Mouse (Mus musculus) forebrain, embryonic 16.5 days (tissue): Measurements from ENCODE around the gene Atf4. TPM values are rescaled to one million over a fixed set of nuclear protein-coding genes. Genes with fewer than 3 reads are reported as not detected.

Experiments used
- ATAC-seq: fragments of 200-750 bp; cut with Nextera tagmentation; 2 replicates; pipeline ENCODE4 v1.8.0; 2017; ENCODE audit warnings: mild to moderate bottlenecking, moderate library complexity
- H3K27ac ChIP-seq: fragments of 300-500 bp; sonication (generic); 2 replicates; pipeline ENCODE4 v1.5.1; 2014; ENCODE audit warnings: low read length, control low read depth
- H3K27me3 ChIP-seq: fragments of 300-500 bp; sonication (generic); replicated peaks from 2 replicates; pipeline ENCODE4 v1.6.1; 2014; ENCODE audit warnings: low read length; ENCODE audit not compliant: control insufficient read depth, insufficient read depth
- H3K36me3 ChIP-seq: fragments of 300-500 bp; sonication (generic); 2 replicates; pipeline ENCODE4 v1.6.1; 2014; ENCODE audit not compliant: control insufficient read depth, insufficient read depth
- H3K4me1 ChIP-seq: fragments of 300-500 bp; sonication (generic); replicated peaks from 2 replicates; pipeline ENCODE4 v1.6.1; 2014; ENCODE audit warnings: low read length; ENCODE audit not compliant: control insufficient read depth, insufficient read depth
- H3K4me2 ChIP-seq: fragments of 300-500 bp; sonication (generic); 2 replicates; pipeline ENCODE4 v1.6.1; 2014; ENCODE audit warnings: mild to moderate bottlenecking, low read length, control low read depth
- H3K4me3 ChIP-seq: fragments of 300-500 bp; sonication (generic); replicated peaks from 2 replicates; pipeline ENCODE4 v1.5.1; 2014; ENCODE audit warnings: mild to moderate bottlenecking, low read length, control low read depth
- H3K9ac ChIP-seq: fragments of 300-500 bp; sonication (generic); replicated peaks from 2 replicates; pipeline ENCODE4 v1.6.1; 2014; ENCODE audit warnings: low read depth, low read length, control low read depth
- H3K9me3 ChIP-seq: fragments of 300-500 bp; sonication (generic); 2 replicates; pipeline ENCODE4 v1.6.1; 2016; ENCODE audit warnings: low read length; ENCODE audit not compliant: control insufficient read depth
- WGBS: fragments of 180-500 bp; shearing (Covaris S2); extraction: QIAGEN DNeasy Blood & Tissue Kit; methylation state at CpG from one replicate; pipeline ENCODE4 v1.1.7; 2014; 5-methylcytosine and 5-hydroxymethylcytosine counted together
- polyA plus RNA-seq: library from polyadenylated mRNA; unstranded; fragments of >200 nt; fragmentation: Nextera tagmentation; extraction: Ambion mirVana; gene quantifications from 2 replicates; pipeline ENCODE4 v1.2.1, GENCODE M21; 2015

Gene Atf4
- polyA plus RNA-seq = 122 and 139 TPM in 2 replicates

GRCm38 (mm10) chr15:80254847-80255645, at the start of gene Atf4:
TSS of gene Atf4 (plus strand) at chr15:80255184.
- H3K9ac ChIP-seq = peak within 1 kb of the TSS; percentile 100
- H3K4me1 ChIP-seq = peaks cover 31% of the 10 kb centered on the region
- peak within 1 kb of the TSS; percentile 99 for H3K27ac ChIP-seq
- WGBS = under 1% methylated on average over 62 of the region's 62 CpGs
- ATAC-seq = peak; percentile 97
- H3K9me3 ChIP-seq = no peaks in the 10 kb centered on the region
- no peaks in the 10 kb centered on the region for H3K27me3 ChIP-seq
- peak within 1 kb of the TSS; percentile 81 for H3K4me2 ChIP-seq
- H3K36me3 ChIP-seq = peaks cover 14% of the 10 kb centered on the region
- H3K4me3 ChIP-seq = peak within 1 kb of the TSS; percentile 100

GRCm38 (mm10) chr15:80206057-80206565, 48.9 kb upstream of the Atf4 start:
- Histone ChIP-seq H3K27me3 (no peaks in the 10 kb centered on the region), H3K4me2 (no peak overlapping the region), H3K4me1 (peaks cover 5% of the 10 kb centered on the region; the same call in 1 of the 2 replicates), H3K9ac (no peak overlapping the region), H3K36me3 (no peaks in the 10 kb centered on the region), H3K9me3 (no peaks in the 10 kb centered on the region), H3K27ac (no peak overlapping the region), H3K4me3 (no peak overlapping the region)
- ATAC-seq = no peak
- WGBS = 90% methylated on average over 3 of the region's 3 CpGs

- Histone ChIP-seq H3K9ac (no peak overlapping the region), H3K27ac (no peak overlapping the region), H3K9me3 (no peaks in the 10 kb centered on the region), H3K36me3 (no peaks in the 10 kb centered on the region; the same call in 1 of the 2 replicates), H3K27me3 (no peaks in the 10 kb centered on the region), H3K4me1 (no peaks in the 10 kb centered on the region), H3K4me3 (no peak overlapping the region), H3K4me2 (no peak overlapping the region)
- 16% methylated on average over 4 of the region's 4 CpGs for WGBS
- ATAC-seq = no peak
Measured at GRCm38 (mm10) chr15:80208446-80208845, 46.5 kb upstream of the Atf4 start.

GRCm38 (mm10) chr15:80213688-80214087, 41.3 kb upstream of the Atf4 start:
- H3K4me3 ChIP-seq = no peak overlapping the region
- H3K9ac ChIP-seq = no peak overlapping the region
- H3K4me2 ChIP-seq = no peak overlapping the region
- no peaks in the 10 kb centered on the region for H3K4me1 ChIP-seq
- H3K27ac ChIP-seq = no peak overlapping the region
- no peaks in the 10 kb centered on the region; the same call in 1 of the 2 replicates for H3K36me3 ChIP-seq
- no peaks in the 10 kb centered on the region for H3K27me3 ChIP-seq
- no peak for ATAC-seq
- no peaks in the 10 kb centered on the region for H3K9me3 ChIP-seq

- Histone ChIP-seq H3K4me2 (no peak overlapping the region), H3K27ac (no peak overlapping the region), H3K4me3 (no peak overlapping the region), H3K9ac (no peak overlapping the region), H3K36me3 (no peaks in the 10 kb centered on the region; the same call in 1 of the 2 replicates), H3K9me3 (no peaks in the 10 kb centered on the region), H3K4me1 (no peaks in the 10 kb centered on the region), H3K27me3 (no peaks in the 10 kb centered on the region)
- ATAC-seq = no peak
- 15% methylated on average over 8 of the region's 10 CpGs for WGBS
Measured at GRCm38 (mm10) chr15:80215716-80216479, 39.1 kb upstream of the Atf4 start.

GRCm38 (mm10) chr15:80216480-80216820, 38.5 kb upstream of the Atf4 start:
- no peaks in the 10 kb centered on the region; the same call in 1 of the 2 replicates for H3K36me3 ChIP-seq
- H3K9ac ChIP-seq = no peak overlapping the region
- no peak overlapping the region for H3K4me3 ChIP-seq
- no peak overlapping the region for H3K4me2 ChIP-seq
- no peak overlapping the region for H3K27ac ChIP-seq
- no peaks in the 10 kb centered on the region for H3K27me3 ChIP-seq
- H3K4me1 ChIP-seq = no peaks in the 10 kb centered on the region
- no peaks in the 10 kb centered on the region for H3K9me3 ChIP-seq
- ATAC-seq = no peak
- WGBS = 74% methylated on average over 9 of the region's 9 CpGs

- Histone ChIP-seq H3K9me3 (no peaks in the 10 kb centered on the region), H3K27ac (no peak overlapping the region), H3K36me3 (no peaks in the 10 kb centered on the region; the same call in 1 of the 2 replicates), H3K9ac (no peak overlapping the region), H3K4me2 (no peak overlapping the region), H3K27me3 (no peaks in the 10 kb centered on the region), H3K4me1 (no peaks in the 10 kb centered on the region), H3K4me3 (no peak overlapping the region)
- WGBS = 90% methylated on average over 10 of the region's 10 CpGs
- no peak for ATAC-seq
Measured at GRCm38 (mm10) chr15:80217476-80217875, 37.5 kb upstream of the Atf4 start.

- 58% methylated on average over 14 of the region's 14 CpGs for WGBS
- H3K4me2 ChIP-seq = no peak overlapping the region
Measured at GRCm38 (mm10) chr15:80219211-80219610, 35.8 kb upstream of the Atf4 start.

More at GRCm38 (mm10) chr15:80219211-80219610, 35.8 kb upstream of the Atf4 start:
- Histone ChIP-seq H3K27ac (no peak overlapping the region), H3K4me3 (no peak overlapping the region), H3K4me1 (no peaks in the 10 kb centered on the region), H3K9me3 (no peaks in the 10 kb centered on the region), H3K36me3 (no peaks in the 10 kb centered on the region), H3K9ac (no peak overlapping the region), H3K27me3 (no peaks in the 10 kb centered on the region)
- no peak for ATAC-seq
